Mouse (Mus musculus): ENCODE results near the gene Zfp446. TPM values are rescaled to one million over a fixed set of nuclear protein-coding genes. Genes with fewer than 3 reads are reported as not detected.
"Not testable (repeated sequence)": the region's sequence is repeated elsewhere in the genome, so short reads cannot be mapped to it uniquely, and the experiment has no call there.

Zfp446 gene
- 3.9 and 4.0 TPM in 2 replicates for polyA plus RNA-seq (2015; fragmentation: Nextera tagmentation; extraction: Ambion mirVana)

DNA sequence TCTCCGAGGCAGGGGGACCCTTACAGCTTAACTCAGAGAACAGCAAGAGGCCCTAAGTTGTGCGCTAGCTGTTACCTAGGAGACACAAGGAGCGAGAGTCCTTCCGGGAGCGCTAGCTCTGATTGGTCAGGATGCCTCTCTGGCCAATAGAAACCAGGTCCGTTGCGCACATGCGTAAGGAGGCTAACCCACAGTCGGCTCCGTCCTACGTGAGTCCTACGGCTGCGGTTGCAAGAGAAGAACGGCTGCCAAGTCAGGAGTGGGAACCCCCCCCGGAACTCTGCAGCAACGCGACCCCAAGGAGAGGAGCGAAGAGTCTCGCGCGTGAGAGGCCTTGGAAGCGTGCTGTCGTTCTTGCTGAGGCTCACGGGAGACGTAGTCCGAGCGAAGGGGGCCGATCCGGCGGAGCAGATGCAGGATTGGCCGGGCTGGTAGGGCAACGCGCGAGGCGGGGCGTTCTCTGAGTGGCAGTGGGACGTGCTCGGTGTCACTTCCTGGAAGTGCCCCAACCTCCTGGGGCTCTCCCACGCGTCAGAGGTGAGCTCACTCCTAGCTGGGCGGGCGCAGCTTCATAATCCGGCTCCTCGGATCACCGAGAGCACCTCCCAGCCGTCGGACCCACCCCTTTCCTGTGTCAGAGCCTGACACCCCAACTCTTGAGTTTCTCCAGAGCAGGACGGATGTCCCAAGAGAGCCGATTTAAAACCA lies at the start of gene Zfp446:
Gene Zfp446, plus strand, starts transcription at position 167 of the 708 bp plus-strand sequence.
- peak; percentile 99 for ATAC-seq
- no peaks in the 10 kb centered on the region for H3K9me3 ChIP-seq (ENCODE audit: low read length)
- peaks cover 3% of the 10 kb centered on the region for H3K4me1 ChIP-seq (ENCODE audit: insufficient read depth, low read depth, low read length)
- 2% methylated on average over 49 of the region's 49 CpGs for WGBS
- no peaks in the 10 kb centered on the region for H3K36me3 ChIP-seq (ENCODE audit: insufficient read depth, low read length)
- peak within 1 kb of the TSS; percentile 75 for H3K4me2 ChIP-seq (replicated peaks; ENCODE audit: low read depth, low read length)
- peak within 1 kb of the TSS; percentile 58 for H3K9ac ChIP-seq (replicated peaks; ENCODE audit: low read depth)
- DNase-seq (ENCODE audit: low spot score) = peak; percentile 100
- H3K27ac ChIP-seq (ENCODE audit: low read length) = peak within 1 kb of the TSS; percentile 93
- no peaks in the 10 kb centered on the region for H3K27me3 ChIP-seq (replicated peaks; ENCODE audit: insufficient read depth, low read length)
- H3K4me3 ChIP-seq (ENCODE audit: low read depth, low read length) = peak within 1 kb of the TSS; percentile 52
- TF ChIP-seq EP300 (IDR thresholded peaks at IDR 0.05) = peak; percentile 70; the same call in 1 of the 2 replicates
- no peak; the same call in 1 of the 2 replicates for TF ChIP-seq CTCF (IDR thresholded peaks at IDR 0.05)

DNA sequence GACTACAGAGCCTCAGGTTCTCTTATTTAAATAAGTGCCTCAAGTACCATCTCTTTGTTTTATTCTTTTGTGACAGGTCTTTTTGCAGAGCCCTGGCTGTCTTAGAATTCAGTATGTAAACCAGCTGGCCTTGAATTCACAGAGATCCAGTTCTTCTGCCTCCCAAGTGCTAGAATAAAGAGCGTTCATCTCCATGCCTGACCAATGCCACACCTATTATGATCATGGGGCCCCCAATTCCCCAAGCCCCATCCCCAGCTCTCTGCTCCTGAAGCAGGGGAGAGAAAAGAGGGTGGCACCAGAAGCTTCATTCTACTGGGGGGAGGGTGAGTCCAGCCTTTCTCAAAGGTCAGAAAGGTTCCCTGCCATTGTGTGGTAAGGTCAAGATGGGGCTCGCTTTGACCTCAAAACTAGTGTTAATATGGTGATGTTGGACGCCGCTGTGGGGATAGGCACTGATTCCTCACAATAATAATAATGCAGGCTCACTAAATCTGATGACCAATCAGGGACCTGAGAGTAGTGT lies 44.0 kb upstream of the Zfp446 start:
- H3K4me1 ChIP-seq (ENCODE audit: insufficient read depth, low read depth, low read length) = no peaks in the 10 kb centered on the region
- H3K4me2 ChIP-seq (replicated peaks; ENCODE audit: low read depth, low read length) = no peak overlapping the region
- ATAC-seq = no peak
- H3K9me3 ChIP-seq (ENCODE audit: low read length) = no peaks in the 10 kb centered on the region
- no peaks in the 10 kb centered on the region for H3K27me3 ChIP-seq (replicated peaks; ENCODE audit: insufficient read depth, low read length)
- whole genome bisulfite sequencing = 70% methylated on average over 4 of the region's 4 CpGs
- no peak for DNase-seq (ENCODE audit: low spot score)
- H3K9ac ChIP-seq (replicated peaks; ENCODE audit: low read depth) = no peak overlapping the region
- TF ChIP-seq EP300 (IDR thresholded peaks at IDR 0.05) (no peak), CTCF (IDR thresholded peaks at IDR 0.05) (no peak)
- H3K4me3 ChIP-seq (ENCODE audit: low read depth, low read length) = no peak overlapping the region
- no peaks in the 10 kb centered on the region for H3K36me3 ChIP-seq (ENCODE audit: insufficient read depth, low read length)
- H3K27ac ChIP-seq (ENCODE audit: low read length) = no peak overlapping the region

DNA sequence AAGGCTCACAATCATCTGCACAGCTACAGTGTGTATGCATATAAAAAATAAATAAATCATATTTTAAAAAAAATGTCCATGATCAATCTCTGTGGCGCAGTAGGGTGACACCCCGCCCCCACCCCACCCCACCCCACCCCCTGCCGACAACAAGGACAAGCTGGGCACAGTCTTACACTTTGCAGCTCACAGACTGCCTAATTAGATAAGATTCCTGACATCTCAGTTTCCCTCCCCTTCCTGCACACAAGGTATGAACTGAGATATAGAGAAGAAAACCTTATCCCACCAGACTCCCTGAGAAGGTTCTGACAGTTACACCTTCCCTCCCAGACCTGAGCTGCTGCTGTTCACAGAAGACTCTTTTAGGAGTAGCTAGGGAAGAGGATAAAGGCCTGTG lies 42.8 kb upstream of the Zfp446 start:
- DNase-seq (ENCODE audit: low spot score) (no peak), ATAC-seq (no peak)
- Histone ChIP-seq H3K4me1 (ENCODE audit: insufficient read depth, low read depth, low read length) (no peaks in the 10 kb centered on the region), H3K9ac (replicated peaks; ENCODE audit: low read depth) (no peak overlapping the region), H3K27me3 (replicated peaks; ENCODE audit: insufficient read depth, low read length) (no peaks in the 10 kb centered on the region), H3K27ac (ENCODE audit: low read length) (no peak overlapping the region), H3K4me2 (replicated peaks; ENCODE audit: low read depth, low read length) (no peak overlapping the region), H3K4me3 (ENCODE audit: low read depth, low read length) (no peak overlapping the region), H3K36me3 (ENCODE audit: insufficient read depth, low read length) (no peaks in the 10 kb centered on the region), H3K9me3 (ENCODE audit: low read length) (no peaks in the 10 kb centered on the region)
- TF ChIP-seq EP300 (IDR thresholded peaks at IDR 0.05) (no peak), CTCF (IDR thresholded peaks at IDR 0.05) (no peak)
- WGBS = 69% methylated on average over 3 of the region's 3 CpGs

DNA sequence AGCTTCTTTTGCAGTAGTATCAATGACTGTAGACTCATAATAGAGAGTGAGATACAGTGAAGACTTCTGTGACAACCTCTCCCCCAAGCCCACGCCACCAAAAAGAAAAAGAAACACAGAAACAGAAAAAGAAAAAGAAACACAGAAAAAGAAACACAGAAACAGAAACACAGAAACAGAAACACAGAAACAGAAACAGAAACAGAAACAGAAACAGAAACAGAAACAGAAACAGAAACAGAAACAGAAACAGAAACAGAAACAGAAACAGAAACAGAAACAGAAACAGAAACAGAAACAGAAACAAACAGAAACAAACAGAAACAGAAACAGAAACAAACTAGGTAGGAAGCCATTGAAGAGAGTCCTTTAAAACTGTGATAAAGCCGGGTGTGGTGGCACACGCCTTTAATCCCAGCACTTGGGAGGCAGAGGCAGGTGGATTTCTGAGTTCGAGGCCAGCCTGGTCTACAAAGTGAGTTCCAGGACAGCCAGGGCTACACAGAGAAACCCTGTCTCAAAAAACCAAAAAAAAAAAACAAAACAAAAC lies 40.3 kb upstream of the Zfp446 start:
- not testable (repeated sequence) for H3K27ac ChIP-seq (ENCODE audit: low read length); H3K4me3 ChIP-seq (ENCODE audit: low read depth, low read length); H3K36me3 ChIP-seq (ENCODE audit: insufficient read depth, low read length); DNase-seq (ENCODE audit: low spot score); ATAC-seq; H3K27me3 ChIP-seq (replicated peaks; ENCODE audit: insufficient read depth, low read length); H3K4me2 ChIP-seq (replicated peaks; ENCODE audit: low read depth, low read length); H3K9ac ChIP-seq (replicated peaks; ENCODE audit: low read depth); H3K9me3 ChIP-seq (ENCODE audit: low read length); H3K4me1 ChIP-seq (ENCODE audit: insufficient read depth, low read depth, low read length)
- 79% methylated on average over 3 of the region's 4 CpGs for WGBS

DNA sequence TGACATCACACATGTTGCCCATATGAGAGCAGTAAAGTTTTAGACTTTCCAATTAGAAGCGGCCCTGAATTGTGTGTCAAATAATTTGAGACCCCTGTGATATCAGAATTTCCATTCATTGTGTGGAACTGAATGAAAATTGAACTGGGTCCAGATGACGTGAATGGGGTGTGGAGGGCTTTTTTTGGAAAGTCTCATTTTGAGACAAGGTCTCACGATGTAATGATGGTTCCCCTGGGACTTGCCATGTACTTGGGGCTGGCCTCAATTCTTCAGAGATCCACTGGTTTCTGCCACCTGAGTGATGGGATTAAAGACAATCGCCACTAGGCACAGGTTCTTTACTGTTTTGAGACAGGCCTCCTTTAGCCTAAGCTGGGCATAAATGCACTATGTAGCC lies 37.0 kb upstream of the Zfp446 start:
- TF ChIP-seq CTCF (IDR thresholded peaks at IDR 0.05) = no peak
- no peak for TF ChIP-seq EP300 (IDR thresholded peaks at IDR 0.05)
- ATAC-seq (no peak), DNase-seq (ENCODE audit: low spot score) (no peak)
- H3K27ac ChIP-seq (ENCODE audit: low read length) = no peak overlapping the region
- H3K9ac ChIP-seq (replicated peaks; ENCODE audit: low read depth) = no peak overlapping the region
- no peaks in the 10 kb centered on the region for H3K9me3 ChIP-seq (ENCODE audit: low read length)
- WGBS = 76% methylated on average over 4 of the region's 4 CpGs
- H3K4me1 ChIP-seq (ENCODE audit: insufficient read depth, low read depth, low read length) = no peaks in the 10 kb centered on the region
- H3K4me2 ChIP-seq (replicated peaks; ENCODE audit: low read depth, low read length) = no peak overlapping the region
- H3K27me3 ChIP-seq (replicated peaks; ENCODE audit: insufficient read depth, low read length) = no peaks in the 10 kb centered on the region
- H3K4me3 ChIP-seq (ENCODE audit: low read depth, low read length) = no peak overlapping the region
- H3K36me3 ChIP-seq (ENCODE audit: insufficient read depth, low read length) = no peaks in the 10 kb centered on the region

DNA sequence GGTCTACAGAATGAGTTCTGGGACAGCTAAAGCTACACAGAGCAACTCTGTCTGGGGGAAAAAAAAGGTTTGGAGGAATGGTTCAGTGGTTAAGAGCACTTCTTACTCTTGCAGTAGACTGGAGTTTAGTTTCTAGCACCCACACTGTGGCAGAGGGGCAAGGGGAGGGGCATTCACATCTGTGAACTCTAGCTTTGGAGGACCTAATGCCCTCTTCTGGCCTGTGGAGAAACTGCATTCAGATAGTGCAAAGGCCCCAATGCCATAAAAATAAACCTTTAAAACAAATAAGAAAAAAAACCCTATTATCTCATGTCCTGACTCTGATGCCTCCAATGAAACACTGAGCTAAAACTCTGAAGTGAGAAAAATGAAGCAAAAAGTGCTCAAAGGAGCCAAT lies 34.2 kb upstream of the Zfp446 start:
- no peaks in the 10 kb centered on the region for H3K36me3 ChIP-seq (ENCODE audit: insufficient read depth, low read length)
- no peaks in the 10 kb centered on the region for H3K9me3 ChIP-seq (ENCODE audit: low read length)
- no peak overlapping the region for H3K27ac ChIP-seq (ENCODE audit: low read length)
- H3K27me3 ChIP-seq (replicated peaks; ENCODE audit: insufficient read depth, low read length) = no peaks in the 10 kb centered on the region
- no peak overlapping the region for H3K4me3 ChIP-seq (ENCODE audit: low read depth, low read length)
- H3K4me2 ChIP-seq (replicated peaks; ENCODE audit: low read depth, low read length) = no peak overlapping the region
- peak; percentile 65 for TF ChIP-seq CTCF (IDR thresholded peaks at IDR 0.05)
- no peak for TF ChIP-seq EP300 (IDR thresholded peaks at IDR 0.05)
- ATAC-seq = no peak
- H3K9ac ChIP-seq (replicated peaks; ENCODE audit: low read depth) = no peak overlapping the region
- DNase-seq (ENCODE audit: low spot score) = peak; percentile 36
- H3K4me1 ChIP-seq (ENCODE audit: insufficient read depth, low read depth, low read length) = no peaks in the 10 kb centered on the region

Data from lung, postnatal 0 days (tissue).